Mouse (Mus musculus) kidney, postnatal 25 days (tissue): ENCODE results near the gene Ptprn2.

Experiments used
- DNase-seq, 2 experiments: peaks; one replicate each; pipeline ENCODE4 v3.0.0; 2021; ENCODE audit warnings: mixed read lengths in 2 of 2

Ptprn2 gene

GRCm38 (mm10) chr12:116646771-116647170 lies 161.3 kb downstream of the Ptprn2 start:
- no peak for DNase-seq

- peak in 1 of 2 experiments; percentile 35 for DNase-seq
Observed at GRCm38 (mm10) chr12:116648584-116649206, 163.2 kb downstream of the Ptprn2 start.

- no peak for DNase-seq
Observed at GRCm38 (mm10) chr12:116653684-116654083, 168.2 kb downstream of the Ptprn2 start.

DNA sequence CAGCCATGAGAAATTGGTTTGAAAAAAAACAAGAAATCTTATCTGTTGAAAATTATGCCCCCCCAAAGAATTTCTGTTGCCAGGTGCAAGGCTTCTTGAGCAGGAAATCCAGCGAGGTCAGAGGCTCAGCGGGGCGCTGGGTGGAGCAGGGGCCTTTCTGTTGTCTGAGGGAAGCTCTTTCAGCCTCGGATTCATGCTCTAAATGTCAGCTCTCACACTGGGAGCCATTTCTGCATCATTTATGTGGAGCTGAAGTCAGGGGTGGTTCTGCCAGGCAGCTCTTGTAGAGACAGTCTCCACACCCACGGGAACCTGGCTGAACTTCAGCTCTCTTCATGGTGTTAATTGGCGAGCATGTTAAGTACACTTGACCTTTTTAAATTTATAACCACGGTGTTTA lies 174.6 kb downstream of the Ptprn2 start:
- DNase-seq, result no peak

DNA sequence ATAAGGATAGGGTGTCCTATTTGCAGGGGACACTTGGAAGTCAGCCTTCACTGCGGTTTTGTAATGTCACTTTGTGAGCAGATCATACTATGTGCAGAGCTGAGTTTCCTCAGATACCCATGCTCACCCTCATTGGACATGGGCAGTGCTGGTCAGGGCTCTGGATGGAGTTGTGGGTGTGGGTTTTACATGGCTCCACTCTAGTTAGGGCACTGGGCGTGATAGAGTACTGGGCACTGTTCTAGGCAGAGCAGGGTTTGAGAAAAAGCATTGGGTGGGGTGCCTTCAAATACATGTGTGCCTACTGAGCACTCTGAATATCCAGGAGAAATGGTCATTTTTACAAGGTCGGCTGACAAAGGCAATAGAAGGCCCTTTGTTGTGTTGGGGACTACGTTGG lies 175.5 kb downstream of the Ptprn2 start:
- no peak for DNase-seq

DNA sequence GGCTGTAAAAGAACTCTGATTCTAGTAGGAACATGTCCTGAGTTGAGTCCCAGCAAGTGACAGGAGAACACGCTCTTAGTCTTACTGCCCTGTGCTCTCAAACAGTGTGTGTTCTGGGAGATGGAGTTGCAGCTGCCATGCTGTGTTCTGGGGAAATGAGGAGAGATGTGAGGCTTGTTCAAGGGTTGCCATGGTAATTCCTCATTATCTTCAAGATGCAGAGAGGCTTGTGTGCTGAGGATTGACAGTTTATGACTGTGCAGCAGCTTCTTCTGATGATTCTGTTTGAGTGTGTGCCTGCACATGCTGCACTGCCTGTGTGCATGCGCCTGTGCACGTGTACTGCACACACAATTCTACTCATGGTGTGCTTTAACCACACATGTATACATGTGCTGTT lies 192.2 kb downstream of the Ptprn2 start:
- no peak for DNase-seq

DNA sequence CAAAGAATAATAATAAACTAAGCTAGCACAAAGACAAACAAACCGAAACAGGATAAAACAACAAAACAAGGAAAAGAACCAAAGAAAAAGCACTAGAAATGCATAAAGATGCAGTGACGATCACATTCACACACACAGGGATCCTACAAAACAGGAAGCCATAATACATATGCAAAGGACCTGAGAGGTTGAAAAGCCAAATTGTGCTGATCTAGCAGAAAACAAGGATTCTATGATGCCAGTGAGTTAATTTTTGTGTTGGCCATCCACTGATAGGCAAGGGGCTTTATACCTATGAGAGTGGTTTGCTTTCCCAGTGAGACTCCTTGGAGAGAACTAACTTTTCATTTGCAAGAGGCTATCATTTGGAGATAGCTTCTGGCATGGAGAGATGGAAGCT lies 204.3 kb downstream of the Ptprn2 start:
- DNase-seq, result no peak

DNA sequence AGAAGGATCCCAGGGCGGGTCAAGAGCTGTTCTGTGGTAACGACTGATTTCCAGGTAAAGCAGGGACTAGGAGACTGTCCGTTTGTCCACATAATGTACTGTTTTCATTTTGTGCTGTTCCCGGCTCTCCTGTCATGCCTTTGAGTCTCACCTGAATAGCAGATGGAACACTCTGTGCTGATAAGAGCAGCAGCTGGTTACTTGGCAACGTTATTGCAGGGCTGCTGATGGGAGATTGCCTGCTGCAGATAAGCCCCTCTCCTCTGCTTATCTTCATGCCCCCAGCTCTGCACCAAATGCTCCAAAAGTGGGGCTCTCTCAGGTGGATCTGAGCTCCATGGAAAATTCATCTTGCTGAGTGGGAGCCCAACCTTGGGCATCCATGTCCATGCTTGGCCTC lies 224.0 kb downstream of the Ptprn2 start:
- no peak for DNase-seq

DNA sequence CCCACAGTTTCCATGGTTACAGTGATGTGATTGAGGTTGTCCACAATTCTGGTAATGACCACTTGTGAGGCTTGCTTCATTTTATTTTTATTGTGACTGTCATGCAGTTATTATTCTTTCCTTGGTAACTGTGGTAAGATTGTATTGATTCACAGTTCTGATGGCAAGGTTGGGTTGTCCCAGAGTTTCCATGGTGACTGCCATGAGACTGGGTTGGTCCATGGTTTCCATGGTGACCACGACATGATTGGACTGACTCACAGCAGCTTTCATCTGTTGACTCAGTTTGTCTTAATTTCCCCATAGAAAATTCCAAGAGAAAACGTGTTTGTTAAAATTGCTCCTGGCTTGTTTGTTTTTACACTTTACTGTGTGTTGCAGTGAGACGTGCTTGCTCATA lies 225.2 kb downstream of the Ptprn2 start:
- no peak for DNase-seq

DNA sequence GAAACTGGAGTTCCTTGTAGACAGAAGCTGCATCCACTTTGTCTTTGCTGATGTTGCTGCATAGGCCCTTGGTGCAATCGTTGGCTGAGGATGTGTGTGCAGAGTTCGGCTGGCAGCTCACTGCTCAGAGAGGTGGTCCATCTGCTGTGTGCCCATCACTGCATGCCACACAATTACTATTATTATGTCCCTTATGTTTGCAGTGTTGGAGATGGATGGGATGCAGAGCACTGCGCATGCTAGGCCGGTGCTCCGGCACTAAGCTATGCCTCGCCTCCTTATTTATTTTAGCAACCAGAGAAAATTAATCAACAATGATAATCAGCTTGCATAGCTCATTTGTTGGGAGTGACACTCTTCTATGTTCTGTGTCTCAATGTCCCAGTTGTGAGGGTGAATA lies 225.6 kb downstream of the Ptprn2 start:
- DNase-seq, result no peak

DNA sequence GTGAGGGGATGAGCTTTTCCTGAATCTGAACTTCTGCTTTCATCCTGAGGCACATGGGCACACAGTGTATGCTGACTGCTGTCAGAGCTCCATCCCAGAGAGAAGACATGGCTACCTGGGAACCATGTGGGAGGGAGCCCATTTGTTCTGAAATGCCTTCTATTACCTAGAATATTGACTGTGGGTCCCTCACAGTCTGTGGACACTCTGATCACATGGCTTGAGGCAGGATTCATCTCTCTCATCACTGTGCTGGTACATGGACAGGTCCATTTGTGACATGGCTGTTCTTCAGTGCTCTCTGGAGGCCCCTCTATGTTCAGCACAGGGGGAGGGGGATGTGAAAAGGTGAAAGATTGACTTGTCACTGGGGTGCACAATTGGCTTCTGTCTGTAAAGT lies 227.6 kb downstream of the Ptprn2 start:
- no peak for DNase-seq

DNA sequence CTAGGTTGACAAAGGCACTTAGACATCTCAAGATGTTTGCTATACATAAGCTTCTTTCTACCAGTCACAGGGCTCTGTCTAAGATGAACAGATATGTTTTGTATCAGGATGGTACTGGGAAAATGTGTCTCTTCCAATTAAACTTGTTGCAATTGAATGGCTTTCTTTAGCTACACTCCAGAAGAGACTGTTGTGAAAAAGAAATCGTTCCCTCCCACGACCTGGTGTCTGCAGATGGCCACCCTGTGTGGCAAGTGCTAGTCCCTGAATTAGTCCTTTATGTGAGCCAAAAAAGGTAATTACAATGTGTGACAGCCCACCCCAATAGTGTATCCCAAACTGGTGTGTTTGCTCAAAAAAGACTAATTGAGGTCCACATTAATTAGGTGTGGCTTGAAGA lies 235.5 kb downstream of the Ptprn2 start:
- no peak for DNase-seq

GRCm38 (mm10) chr12:116740141-116740540 lies 254.6 kb downstream of the Ptprn2 start:
- DNase-seq, result no peak

GRCm38 (mm10) chr12:116741300-116741699 lies 255.8 kb downstream of the Ptprn2 start:
- DNase-seq, result no peak

GRCm38 (mm10) chr12:116746401-116746800 lies 260.9 kb downstream of the Ptprn2 start:
- no peak for DNase-seq

- DNase-seq, result no peak
Observed at GRCm38 (mm10) chr12:116752784-116753183, 267.3 kb downstream of the Ptprn2 start.

- no peak for DNase-seq
Observed at GRCm38 (mm10) chr12:116763961-116764360, 278.4 kb downstream of the Ptprn2 start.

GRCm38 (mm10) chr12:116770911-116771310 lies 285.4 kb downstream of the Ptprn2 start:
- DNase-seq, result no peak

GRCm38 (mm10) chr12:116771493-116771892 lies 286.0 kb downstream of the Ptprn2 start:
- DNase-seq, result no peak

DNA sequence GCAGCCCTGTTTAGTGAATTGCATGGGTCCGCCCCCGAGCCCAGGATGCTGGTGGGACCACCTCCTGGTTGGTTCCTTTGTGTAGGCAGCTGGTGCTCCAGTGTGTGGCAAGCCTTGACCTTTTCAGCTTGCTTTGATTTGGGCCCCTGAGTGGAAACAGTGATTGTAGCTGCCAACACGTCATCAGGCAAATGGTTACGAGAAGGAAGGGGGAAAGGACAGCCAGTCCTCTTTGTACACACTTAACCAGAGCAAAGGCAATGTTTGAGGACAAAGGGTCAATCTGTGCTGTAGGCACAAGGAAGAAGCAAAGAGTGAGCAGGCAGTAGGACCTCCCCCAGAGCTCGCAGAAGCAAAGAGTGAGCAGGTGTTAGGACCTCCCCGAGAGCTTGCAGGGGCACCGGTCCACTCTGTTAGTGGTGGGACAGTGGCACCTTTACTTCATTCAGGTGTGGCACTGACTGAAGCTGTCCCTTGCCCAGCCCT lies 286.6 kb downstream of the Ptprn2 start:
- DNase-seq, result peak in 1 of 2 experiments; percentile 44

- no peak for DNase-seq
Observed at GRCm38 (mm10) chr12:116773344-116773743, 287.8 kb downstream of the Ptprn2 start.

DNA sequence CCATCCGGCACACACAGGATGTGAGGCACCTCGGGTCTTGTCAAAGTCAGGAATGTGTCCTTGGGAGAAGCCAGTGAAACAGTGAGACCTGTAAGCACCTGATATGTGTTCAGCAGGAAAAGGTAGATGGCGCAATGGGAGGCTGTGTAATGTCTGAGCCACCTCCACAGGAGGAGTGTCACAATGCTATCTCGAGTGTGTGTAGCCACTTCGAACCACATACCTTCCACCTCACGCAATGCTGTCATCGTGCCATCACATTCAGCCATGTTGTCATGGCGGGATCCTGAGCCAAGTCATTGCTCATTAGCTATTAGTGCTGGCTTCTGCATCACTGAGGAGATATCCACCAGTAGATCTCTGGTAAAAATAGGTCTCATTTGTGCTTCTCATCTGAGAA lies 290.9 kb downstream of the Ptprn2 start:
- DNase-seq, result no peak

- no peak for DNase-seq
Observed at GRCm38 (mm10) chr12:116778095-116779090, 292.9 kb downstream of the Ptprn2 start.

- no peak for DNase-seq
Observed at GRCm38 (mm10) chr12:116780419-116780818, 294.9 kb downstream of the Ptprn2 start.
